Mouse (Mus musculus): Measurements from ENCODE around the gene Ovol3. TPM values are rescaled to one million over a fixed set of nuclear protein-coding genes. Genes with fewer than 3 reads are reported as not detected.

Gene Ovol3
- not detected for total RNA-seq (2023)

DNA sequence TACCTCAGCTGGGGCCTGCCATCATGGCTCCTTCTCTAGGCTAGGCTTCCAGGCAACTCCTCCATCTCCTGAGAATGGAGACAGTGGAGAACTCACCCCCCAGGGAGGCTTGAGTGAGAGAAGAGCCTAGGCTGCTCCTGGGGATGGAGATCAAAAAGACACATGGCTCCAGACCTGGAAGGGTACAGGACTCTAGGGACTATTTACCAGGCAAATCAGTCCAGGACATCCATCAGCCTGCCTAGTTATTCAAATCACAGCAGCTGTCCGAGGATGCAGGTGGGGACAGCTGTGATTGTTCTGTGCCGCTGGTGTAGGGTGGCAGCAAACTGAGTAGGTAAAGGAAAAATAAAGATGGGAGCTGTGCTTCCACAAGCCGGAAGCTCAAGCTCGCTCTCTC, at the start of gene Ovol3:
Gene Ovol3, minus strand, starts transcription at position 101 of the 400 bp plus-strand sequence.

GRCm38 (mm10) chr7:30279951-30280669, 44.6 kb upstream of the Ovol3 start, which contains the start of the genes Thap8 and Wdr62:
Thap8 (plus strand) TSS chr7:30280094.
Wdr62 (minus strand) TSS chr7:30280419.

GRCm38 (mm10) chr7:30231669-30232454, 3.7 kb downstream of the Ovol3 start, which contains the start of the genes Polr2i and Tbcb:
Polr2i (plus strand) TSS chr7:30231948.
Tbcb (minus strand) TSS chr7:30232272.

DNA sequence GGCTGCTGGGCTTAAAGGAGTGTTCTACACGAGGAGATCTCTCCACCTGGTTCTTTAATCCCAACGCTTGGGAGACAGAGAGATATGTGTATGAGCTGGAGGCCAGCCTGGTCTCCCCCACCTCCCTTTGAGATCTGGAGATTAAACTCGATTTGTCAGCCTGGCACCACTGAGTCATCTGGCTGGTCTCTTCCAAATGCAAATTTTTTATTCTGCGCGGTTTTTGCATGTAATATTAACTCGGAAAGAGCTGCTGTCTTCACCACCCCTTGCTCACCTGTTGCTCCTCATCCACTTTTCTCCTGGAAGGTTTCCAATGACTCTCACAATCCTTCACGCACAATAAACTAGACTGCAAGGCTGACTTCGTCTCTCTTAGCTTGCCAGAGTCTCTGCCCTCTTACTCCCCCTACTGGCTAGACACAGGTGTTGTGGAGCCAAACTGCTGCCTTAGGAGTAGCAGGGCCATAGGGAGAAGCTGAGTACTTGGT, 37.0 kb downstream of the Ovol3 start, which contains the start of gene Capns1:
Gene Capns1, minus strand, starts transcription at position 331 of the 491 bp plus-strand sequence.

DNA sequence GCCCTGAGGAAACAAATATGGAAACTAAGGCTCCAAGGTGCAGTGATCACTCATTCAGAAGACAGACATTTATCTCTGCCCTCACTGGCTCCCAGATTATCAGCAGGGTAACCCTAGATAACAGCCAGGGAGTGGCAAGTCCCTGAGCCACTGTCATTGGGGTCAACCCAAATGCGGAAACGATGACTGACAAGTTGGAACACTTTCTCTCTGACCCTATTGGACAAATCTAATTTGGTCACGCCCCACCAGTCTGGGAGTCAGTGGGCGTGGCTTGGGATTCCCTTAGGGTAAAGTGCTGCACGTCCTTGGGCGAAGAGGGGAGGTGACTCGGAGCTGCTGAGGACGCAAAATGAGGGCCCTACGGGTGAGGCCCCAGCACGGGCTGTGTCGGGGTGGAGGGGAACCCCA, 51.6 kb downstream of the Ovol3 start, which contains the start of gene Cox7a1:
Gene Cox7a1, plus strand, starts transcription at position 266 of the 411 bp plus-strand sequence.

Other genes with a start within 250 kb of the Ovol3 start
- gene Zfp14, start 184.3 kb downstream of the Ovol3 start, total RNA-seq (2023) = 1 to 10 TPM; 4.7 to 5.9 TPM
- 1 to 10 TPM; 5.9 to 7.3 TPM for gene Zfp82, start 162.8 kb downstream of the Ovol3 start, total RNA-seq (2023)
- gene Gm26920, start 145.3 kb downstream of the Ovol3 start, total RNA-seq (2023) = not detected
- gene Zfp566, start 145.2 kb downstream of the Ovol3 start, total RNA-seq (2023) = 10 to 100 TPM in 1 of 2 experiments, 1 to 10 TPM in 1; 7.1 to 12.0 TPM
- 10 to 100 TPM; 33.0 to 37.9 TPM for gene Zfp260, start 140.9 kb downstream of the Ovol3 start, total RNA-seq (2023)
- gene Zfp382, start 113.8 kb downstream of the Ovol3 start, total RNA-seq (2023) = 10 to 100 TPM; 14.4 to 18.9 TPM
- gene Zfp146, start 66.0 kb downstream of the Ovol3 start, total RNA-seq (2023) = 10 to 100 TPM; 50.1 to 55.0 TPM
- gene Cox7a1, start 51.6 kb downstream of the Ovol3 start, total RNA-seq (2023) = not detected
- 100 to 1,000 TPM; 183 to 185 TPM for gene Capns1, start 36.9 kb downstream of the Ovol3 start, total RNA-seq (2023)
- 10 to 100 TPM; 46.5 to 48.1 TPM for gene Polr2i, start 3.8 kb downstream of the Ovol3 start, total RNA-seq (2023)
- 10 to 100 TPM; 35.6 to 44.1 TPM for gene Tbcb, start 3.5 kb downstream of the Ovol3 start, total RNA-seq (2023)
- gene Thap8, start 44.4 kb upstream of the Ovol3 start, total RNA-seq (2023) = 1 to 10 TPM; 2.1 to 2.4 TPM
- 1 to 10 TPM; 4.6 to 9.2 TPM for gene Wdr62, start 44.7 kb upstream of the Ovol3 start, total RNA-seq (2023)
- gene Clip3, start 56.0 kb upstream of the Ovol3 start, total RNA-seq (2023) = not detected
- 10 to 100 TPM; 63.1 to 67.2 TPM for gene Alkbh6, start 73.0 kb upstream of the Ovol3 start, total RNA-seq (2023)
- 1 to 10 TPM; 2.2 to 3.6 TPM for gene Syne4, start 79.1 kb upstream of the Ovol3 start, total RNA-seq (2023)
- 1 to 10 TPM; 3.9 to 6.6 TPM for gene E130208F15Rik, start 86.0 kb upstream of the Ovol3 start, total RNA-seq (2023)
- 10 to 100 TPM; 11.4 to 20.5 TPM for gene Sdhaf1, start 88.2 kb upstream of the Ovol3 start, total RNA-seq (2023)
- gene Lrfn3, start 127.0 kb upstream of the Ovol3 start, total RNA-seq (2023) = not detected
- gene Tyrobp, start 178.0 kb upstream of the Ovol3 start, total RNA-seq (2023) = 10 to 100 TPM; 68.2 to 78.3 TPM
- 10 to 100 TPM; 48.5 to 50.5 TPM for gene Hcst, start 184.1 kb upstream of the Ovol3 start, total RNA-seq (2023)
- gene Nfkbid, start 186.0 kb upstream of the Ovol3 start, total RNA-seq (2023) = 100 to 1,000 TPM; 400 to 437 TPM
- not detected for gene Aplp1, start 209.8 kb upstream of the Ovol3 start, total RNA-seq (2023)
- not detected for gene Kirrel2, start 222.0 kb upstream of the Ovol3 start, total RNA-seq (2023)
- not detected for gene Nphs1, start 222.6 kb upstream of the Ovol3 start, total RNA-seq (2023)

Data from B cell, adult 67 days (primary cell).